Mouse (Mus musculus): ENCODE measurements around the gene Faxc.

- TF ChIP-seq SIN3A (IDR thresholded peaks at IDR 0.05; ENCODE audit: low read length) (no peak), CHD2 (IDR thresholded peaks at IDR 0.05; ENCODE audit: low read length) (no peak), EP300 (IDR thresholded peaks at IDR 0.05; ENCODE audit: low read depth in 1 of 2, low read length in 2 of 2) (no peak), CTCF (IDR thresholded peaks at IDR 0.05 in 2 of 3, conservative IDR thresholded peaks at IDR 0.05 in 1 of 3; ENCODE audit: control insufficient read depth in 1 of 3, insufficient read depth in 1 of 3, low read depth in 2 of 3, low read length in 3 of 3, poor library complexity in 1 of 3, severe bottlenecking in 1 of 3) (no peak), TBP (IDR thresholded peaks at IDR 0.05; ENCODE audit: low read depth, low read length) (no peak), POLR2A (IDR thresholded peaks at IDR 0.05; ENCODE audit: control insufficient read depth in 1 of 2, insufficient read depth in 1 of 2, low read depth in 1 of 2, low read length in 2 of 2, poor library complexity in 1 of 2) (no peak), USF1 (IDR thresholded peaks at IDR 0.05; ENCODE audit: low read depth, low read length) (no peak), USF2 (IDR thresholded peaks at IDR 0.05; ENCODE audit: borderline replicate concordance in 1 of 2, insufficient read depth in 1 of 2, low read depth in 1 of 2, low read length in 2 of 2) (no peak), ZC3H11A (IDR thresholded peaks at IDR 0.05; ENCODE audit: low read depth, low read length) (no peak), MEF2A (IDR thresholded peaks at IDR 0.05; ENCODE audit: extremely low read depth, insufficient replicate concordance, low read depth, low read length, poor library complexity, severe bottlenecking) (no peak), CHD1 (IDR thresholded peaks at IDR 0.05; ENCODE audit: low read depth, low read length) (no peak), POLR2AphosphoS5 (IDR thresholded peaks at IDR 0.05; ENCODE audit: borderline replicate concordance, low read depth, low read length) (no peak), ZNF384 (IDR thresholded peaks at IDR 0.05; ENCODE audit: low read depth, low read length) (no peak)
Observed at GRCm38 (mm10) chr4:21930971-21931771, at the start of gene Faxc.
